Mouse (Mus musculus) regulatory T cell (primary cell): ENCODE results near the gene Fcna.

Experiments used
- in situ Hi-C: fragments of 300-600 bp; cut with MboI, MseI; formaldehyde crosslinking; loops from one replicate; pipeline ENCODE4 v1.15.1; 2025; ENCODE audit warnings: high pct_unique_total_duplicates

Gene Fcna

DNA sequence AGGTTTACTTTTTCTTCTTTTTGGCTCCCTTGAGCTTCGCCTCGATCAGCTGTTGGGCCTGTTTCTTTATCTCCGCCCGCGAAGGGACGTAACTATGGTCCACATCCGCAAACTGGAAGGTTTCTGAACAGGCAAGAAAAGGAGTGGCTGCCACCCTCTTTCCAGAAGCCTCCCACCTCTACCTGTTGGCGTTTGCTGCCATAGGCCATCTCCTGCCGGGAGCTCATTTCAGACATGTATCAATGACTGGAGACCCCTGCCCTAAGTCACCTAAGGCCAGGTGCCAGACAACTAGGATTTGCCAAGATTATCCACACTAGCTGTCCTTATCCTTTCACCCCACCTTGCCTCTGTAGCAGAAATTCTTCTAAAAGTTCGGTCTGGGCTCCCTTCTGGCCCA lies 19.2 kb downstream of the Fcna start:
- in situ Hi-C loops = no loop called here

DNA sequence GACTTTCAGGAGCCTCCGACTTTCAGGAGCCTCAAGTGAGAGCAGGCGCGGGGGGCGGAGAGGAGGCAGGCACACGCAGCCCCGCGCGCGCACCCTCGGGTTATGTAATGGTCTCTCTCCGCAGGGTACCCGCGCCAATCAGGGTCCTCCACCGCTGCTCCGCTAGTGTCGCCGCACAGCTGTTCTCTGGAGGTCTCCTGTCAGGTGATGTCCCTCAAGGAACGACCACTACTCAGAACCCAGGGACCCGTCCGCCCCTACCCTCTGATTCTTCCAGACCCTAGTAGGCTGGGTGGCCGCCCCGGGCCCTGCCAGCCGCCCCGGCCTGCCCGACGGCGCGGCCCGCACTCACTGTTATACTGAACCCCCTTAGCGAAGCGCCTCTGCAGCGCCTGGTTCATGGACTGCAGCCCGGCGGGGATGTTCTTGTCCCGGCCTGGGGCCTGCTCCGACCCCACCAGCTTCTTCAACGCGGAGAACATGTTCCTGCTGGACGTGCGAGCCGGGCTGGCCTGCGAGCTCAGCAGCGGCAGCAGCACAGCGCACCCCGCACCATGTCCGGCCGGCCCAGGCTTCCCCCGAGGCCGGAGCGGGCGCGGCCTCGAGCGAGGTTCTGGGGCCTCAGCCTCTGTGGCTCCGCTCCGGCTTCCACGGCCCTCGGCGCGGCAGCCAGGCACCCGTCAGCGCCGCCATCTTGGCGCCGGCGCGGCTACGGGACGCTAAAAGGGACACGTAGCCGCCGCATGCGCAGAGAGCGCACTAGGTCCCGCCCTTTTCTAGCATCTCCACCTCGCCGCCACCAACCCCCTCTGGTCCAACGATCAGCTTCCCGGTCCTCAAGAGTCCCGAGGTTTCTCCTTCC lies 19.8 kb downstream of the Fcna start, which contains the start of gene Rabl6:
Gene Rabl6, minus strand, starts transcription at position 761 of the 862 bp plus-strand sequence.
- in situ Hi-C loops = no loop called here

DNA sequence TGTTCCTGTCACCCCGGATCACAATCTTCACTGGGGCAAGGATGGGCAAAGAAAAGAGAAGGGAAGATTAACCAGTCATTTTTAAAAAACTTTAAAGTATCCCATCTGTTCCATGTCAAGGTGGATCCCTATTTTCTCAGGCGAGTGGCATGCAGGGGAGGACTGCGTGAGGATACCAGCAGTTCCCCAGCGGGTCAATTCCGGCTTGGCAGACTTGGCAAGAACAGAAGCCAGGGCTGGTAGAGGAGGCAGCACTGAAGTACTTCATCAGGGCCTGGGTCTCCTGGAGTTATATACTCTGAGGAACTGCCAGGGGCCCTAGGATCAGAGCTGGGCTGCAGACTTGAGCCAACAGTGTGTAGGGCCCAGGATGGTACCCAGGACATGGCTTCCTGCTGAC lies 25.3 kb downstream of the Fcna start:
- in situ Hi-C loops = no loop called here

DNA sequence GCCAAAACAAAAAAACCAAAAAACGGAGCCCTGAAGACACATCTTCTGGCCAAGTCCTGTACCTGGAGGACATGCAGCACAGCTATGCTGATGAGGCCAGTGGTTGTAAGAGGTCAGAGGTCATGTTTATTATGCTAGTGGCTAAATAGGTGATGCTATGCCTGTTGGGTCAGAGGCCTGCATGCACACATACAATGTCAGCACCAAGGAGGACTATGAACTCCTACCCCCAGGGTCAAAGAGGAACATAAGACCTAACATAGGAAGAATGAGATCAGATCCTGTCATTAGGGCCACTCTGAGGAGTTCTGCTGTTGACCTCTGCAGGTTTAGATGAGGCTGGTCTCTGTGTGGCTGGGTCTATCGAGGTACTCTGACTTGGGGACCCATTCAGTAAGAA lies 27.8 kb downstream of the Fcna start:
- in situ Hi-C loops = no loop called here

- in situ Hi-C loops = loop anchor here (10.0 kb wide), 1 partner anchor 1856 kb away; no protein-coding TSS in a partner anchor
Measured at GRCm38 (mm10) chr2:25598749-25599148, 29.1 kb downstream of the Fcna start.

DNA sequence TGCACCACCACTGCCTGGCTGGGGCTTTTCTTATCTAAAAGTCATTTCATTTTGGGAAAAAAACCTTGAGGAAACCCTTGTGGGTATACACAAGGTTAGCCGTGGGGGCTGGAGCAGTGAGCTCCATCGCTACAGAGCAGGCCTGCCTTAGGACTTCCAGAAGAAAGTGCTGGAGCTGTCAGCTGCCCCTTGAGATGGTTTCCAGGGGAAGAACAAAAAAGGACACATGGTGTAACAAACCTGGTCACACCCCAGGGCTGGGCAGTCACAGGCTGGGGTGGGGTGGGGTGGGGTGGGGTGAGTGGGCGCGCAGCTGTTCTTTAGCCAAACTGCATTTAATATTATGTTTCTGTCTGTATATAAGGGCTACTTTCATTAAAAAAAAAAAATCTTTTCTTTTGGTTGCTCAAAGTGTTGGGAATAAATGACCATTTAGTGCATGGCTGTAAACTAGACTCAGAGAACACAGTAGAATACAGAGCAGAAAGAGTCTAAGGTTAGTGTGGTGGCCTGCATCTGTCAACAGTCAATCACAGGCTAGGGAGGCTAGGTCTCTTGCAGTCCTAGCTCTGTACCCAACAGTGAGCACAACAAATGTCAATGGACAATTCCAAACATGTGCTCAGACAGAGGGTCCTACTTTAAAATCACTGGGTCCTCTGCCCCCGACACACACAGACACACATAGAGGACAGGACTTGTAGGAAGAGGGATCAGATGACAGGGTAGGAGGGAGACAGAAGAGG lies 30.9 kb downstream of the Fcna start:
- in situ Hi-C loops = loop anchor here (10.0 kb wide), 1 partner anchor 1858 kb away; no protein-coding TSS in a partner anchor

DNA sequence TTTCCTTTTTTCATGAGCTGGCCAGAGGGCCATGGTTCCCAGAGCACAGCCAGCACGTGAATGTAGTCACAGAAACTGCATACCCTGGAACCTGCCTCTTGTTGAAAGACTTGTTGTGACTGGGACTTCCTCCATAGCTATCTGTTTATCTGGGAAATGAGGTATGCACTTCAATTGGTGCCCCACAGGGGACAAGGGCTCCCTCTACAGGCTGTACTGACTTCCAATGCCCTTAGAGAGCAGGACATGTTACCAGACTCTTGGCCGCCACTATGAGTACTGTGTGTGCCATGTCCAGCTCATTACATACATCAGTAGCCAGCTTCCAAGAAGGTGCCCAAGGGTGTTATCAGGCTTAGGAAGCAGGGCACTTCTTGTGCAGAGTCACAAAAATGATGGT lies 36.0 kb downstream of the Fcna start:
- in situ Hi-C loops = loop anchor here (10.0 kb wide), 1 partner anchor 1863 kb away; no protein-coding TSS in a partner anchor

DNA sequence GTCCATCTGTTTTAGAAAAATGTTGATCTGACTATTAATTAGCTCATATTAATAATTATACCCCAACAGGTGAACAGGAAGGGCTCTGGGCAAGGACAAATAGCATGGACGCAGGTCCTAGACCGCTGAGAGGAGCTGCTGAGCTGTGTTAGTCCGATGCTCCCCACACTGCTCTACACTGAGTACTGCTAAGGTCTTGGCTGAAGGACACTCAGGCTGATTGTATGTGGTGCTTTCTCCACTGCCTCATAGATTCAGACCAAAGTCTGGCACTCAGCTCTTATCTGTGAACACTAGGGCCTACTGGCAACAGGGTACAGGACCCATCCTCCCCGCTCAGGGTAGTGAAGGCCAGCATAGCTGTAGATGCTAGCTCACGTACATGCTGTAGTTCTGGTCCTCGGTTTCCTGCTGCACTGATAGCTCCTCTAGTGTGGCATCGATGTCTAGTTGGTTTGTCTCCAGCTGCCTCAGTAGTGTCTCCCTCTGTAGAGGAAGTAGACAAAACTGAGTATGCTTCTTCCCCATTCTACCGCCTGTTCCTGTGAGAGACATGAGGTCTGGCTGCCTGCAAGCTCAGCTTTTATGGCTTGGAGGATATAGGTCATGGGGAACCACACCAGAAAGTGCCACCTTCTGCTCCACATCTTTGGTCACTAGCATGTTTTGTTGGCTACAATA lies 39.5 kb downstream of the Fcna start:
- in situ Hi-C loops = no loop called here

DNA sequence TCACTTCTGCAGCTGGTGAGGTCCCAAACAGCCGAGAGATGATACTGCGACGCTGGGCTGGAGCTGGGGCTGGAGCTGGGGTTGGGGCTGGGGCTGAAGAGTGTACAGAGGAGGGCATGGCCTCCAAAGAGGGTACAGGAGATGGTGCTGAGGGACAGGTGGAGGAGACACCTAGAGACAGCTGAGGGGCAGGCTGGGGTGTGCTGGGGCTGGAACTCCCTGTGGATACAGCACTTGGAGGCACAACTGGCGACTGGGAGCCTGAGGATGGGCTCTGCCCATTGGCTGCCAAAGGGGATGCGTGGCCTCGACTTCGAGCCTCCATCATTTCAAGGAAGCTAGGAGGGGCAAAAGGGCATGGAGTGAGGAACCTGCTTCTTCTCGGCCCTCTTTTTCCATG lies 40.5 kb downstream of the Fcna start:
- in situ Hi-C loops = no loop called here

DNA sequence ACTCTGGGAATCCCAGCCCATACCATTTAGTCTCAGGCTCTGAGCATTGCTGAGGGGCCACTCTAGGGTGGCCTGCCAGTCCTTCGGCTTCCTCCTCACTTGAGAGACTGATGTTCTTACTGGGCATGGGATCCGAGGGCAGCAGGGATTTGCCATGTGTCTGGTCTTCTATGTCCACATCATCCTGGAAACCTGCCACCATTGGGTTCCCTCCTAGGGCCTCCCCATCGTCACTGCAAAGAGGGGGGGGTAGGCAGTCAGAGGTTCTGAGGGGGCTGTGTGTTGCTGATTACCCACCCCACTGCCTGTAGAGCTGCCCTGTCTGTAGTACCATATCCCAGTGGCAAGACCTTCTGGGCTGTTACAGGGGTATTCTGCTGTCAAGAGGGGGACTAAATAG lies 42.2 kb downstream of the Fcna start:
- in situ Hi-C loops = no loop called here

DNA sequence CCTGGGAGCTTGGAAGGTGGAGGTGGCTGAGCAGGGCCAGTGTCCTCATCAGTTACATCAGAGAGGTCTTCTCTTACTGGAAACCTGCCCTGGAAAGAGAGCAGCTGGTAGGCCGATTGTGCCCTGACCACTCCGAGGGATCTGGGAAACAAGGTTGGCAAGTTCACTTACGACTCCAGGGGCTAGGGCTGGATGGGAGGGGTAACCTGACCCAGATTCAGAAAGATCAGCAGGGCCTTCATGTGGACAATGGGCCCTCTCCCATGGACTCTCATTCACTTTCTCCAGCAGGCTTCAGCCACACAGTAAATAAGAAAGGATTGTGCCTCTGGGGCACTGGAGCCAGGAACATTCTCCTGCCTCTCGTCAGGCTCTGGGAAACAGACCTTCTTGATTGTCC lies 43.0 kb downstream of the Fcna start:
- in situ Hi-C loops = no loop called here

DNA sequence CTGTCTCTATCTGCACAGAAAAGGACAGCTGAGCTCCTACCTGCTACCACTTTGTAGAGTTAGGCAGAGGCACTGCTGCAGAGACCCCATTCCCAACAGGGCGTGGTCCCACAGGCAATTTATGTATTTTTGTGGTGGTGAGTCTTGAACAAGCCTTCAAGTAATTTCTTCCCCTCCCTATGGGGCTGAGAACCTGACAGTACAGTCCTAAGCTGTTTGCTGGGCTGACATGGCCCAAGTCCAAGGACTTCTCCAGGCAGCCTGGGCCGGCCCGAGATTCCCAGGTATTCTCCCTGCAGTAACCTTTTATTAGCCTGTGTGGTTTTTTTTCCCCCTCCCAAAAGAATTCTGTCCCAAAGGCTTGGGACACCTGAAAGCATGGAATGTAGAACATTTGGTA lies 43.7 kb downstream of the Fcna start:
- in situ Hi-C loops = no loop called here

DNA sequence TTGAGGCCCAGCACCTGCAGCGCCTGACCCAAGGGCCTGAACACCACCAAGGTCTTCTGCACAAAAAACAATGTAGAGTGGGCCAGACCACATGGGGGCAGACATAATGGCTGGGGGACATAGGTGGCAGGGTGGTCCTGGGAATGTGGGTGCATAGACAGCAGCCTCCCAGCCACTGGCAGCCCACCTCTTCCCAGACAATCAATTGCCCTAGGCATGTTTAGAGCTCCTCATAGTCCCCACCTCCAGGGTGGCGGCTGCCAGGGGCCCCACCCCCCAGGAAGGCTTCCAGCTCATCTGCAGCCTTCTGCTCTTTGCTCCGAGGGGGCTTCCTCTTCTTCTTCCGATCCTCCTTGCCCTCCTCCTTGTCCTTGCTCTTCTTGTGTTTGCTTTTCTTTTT lies 44.3 kb downstream of the Fcna start:
- in situ Hi-C loops = no loop called here

- in situ Hi-C loops = no loop called here
Measured at GRCm38 (mm10) chr2:25583120-25583481, 44.7 kb downstream of the Fcna start.

- in situ Hi-C loops = no loop called here
Measured at GRCm38 (mm10) chr2:25582466-25583119, 45.2 kb downstream of the Fcna start.

- in situ Hi-C loops = no loop called here
Measured at GRCm38 (mm10) chr2:25581901-25582301, 45.9 kb downstream of the Fcna start.

DNA sequence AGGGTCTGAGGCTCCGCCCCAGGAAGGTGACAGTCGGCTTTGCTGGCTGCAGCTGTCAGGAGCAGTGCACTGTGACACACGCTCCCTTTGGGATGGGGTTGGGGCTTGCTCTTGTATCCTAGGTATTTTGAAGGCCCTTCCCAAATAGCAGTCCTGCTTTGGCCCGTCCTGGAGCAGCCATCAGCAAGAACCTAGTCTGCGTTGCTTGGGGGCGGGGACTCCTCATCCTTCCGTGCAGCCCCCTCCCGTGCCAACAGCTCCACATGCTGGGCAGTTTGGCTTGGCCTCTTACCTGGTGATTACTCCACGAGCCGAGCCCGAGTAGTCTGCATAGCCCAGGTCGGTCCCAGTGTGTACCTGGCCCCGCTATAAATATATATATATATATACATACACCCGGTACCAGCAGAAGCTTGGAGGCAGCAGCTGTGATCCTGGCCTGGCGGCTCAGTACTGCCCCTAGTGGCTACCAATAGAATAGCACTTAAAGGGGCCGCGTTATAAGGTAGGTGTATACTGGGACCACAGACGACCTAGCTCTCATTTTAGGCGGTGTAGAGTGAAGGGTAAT lies 46.5 kb downstream of the Fcna start, which contains the start of gene Ajm1:
Gene Ajm1, minus strand, starts transcription at position 464 of the 571 bp plus-strand sequence.
- in situ Hi-C loops = no loop called here

- in situ Hi-C loops = no loop called here
Measured at GRCm38 (mm10) chr2:25580621-25581101, 47.2 kb downstream of the Fcna start.

DNA sequence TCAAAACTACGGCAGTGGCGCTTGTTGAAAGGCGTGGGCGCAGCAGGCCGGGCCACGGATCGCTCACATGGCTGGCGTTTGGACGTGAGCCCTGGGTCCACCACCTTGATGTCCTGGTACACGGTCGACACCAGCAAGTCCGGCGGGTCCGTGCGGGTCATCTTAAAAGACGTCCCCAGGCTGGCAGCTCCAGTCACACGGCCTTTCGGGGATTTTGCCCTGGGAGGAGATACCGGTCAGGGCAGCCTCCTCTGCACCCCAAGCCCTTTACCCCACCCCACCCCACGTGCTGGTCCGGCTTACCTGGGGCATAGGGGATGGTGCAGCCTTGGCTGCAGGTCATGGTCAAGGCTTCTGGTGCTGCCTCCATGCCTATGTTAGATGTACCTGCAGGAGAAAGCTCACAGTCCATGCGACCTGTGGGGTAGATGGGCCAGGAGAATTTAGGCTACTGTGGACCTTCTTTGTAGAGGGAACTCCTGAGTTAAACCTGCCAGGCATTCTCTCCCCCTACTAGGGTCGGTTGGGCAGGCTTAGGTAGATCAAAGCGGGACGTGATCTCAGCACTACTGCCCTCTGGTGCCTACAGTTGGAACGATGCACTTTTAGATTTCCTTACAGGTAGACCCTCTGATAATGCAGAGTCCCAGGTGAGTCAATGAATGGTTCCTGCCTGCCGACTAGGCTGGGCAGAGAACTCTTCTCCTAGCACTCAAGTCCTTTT lies 47.9 kb downstream of the Fcna start:
- in situ Hi-C loops = no loop called here
